Mouse (Mus musculus): ENCODE measurements around the gene Osgin1. TPM values are rescaled to one million over a fixed set of nuclear protein-coding genes. Genes with fewer than 3 reads are reported as not detected.

Gene Osgin1
- 33.6 and 37.2 TPM in 2 replicates for total RNA-seq (2017)

DNA sequence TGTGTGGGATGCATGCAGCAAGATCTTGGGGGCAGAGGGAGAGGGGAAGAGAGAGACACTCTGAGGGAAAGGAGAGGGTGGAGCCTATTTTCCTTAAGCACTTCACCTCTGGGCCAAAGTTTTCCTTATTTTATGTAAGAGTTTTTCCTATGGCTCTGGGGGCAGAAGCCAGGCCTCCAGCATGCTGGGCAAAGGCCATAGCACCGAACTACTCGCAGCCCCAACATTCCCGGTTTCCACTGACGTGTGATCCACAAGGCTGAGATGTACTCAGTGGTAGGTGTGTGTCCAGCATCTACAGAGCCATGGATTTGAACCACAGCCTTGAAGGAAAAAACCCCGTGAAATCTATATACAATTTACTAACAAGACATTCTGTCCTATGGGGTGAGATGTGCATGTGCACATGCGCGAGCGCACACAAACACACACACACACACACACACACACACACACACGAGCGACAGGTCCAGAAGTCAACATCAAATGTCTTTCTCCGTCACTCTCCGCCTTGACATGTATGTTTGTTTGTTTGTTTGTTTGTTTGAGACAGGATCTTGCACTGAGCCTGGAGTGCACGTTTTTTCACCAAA is at the start of gene Osgin1:
TSS of gene Osgin1 (plus strand) at position 543 of the 593 bp plus-strand sequence.
- no peak for ATAC-seq (ENCODE audit: extremely low read depth, insufficient number of reproducible peaks, low FRiP score, poor library complexity, severe bottlenecking)

DNA sequence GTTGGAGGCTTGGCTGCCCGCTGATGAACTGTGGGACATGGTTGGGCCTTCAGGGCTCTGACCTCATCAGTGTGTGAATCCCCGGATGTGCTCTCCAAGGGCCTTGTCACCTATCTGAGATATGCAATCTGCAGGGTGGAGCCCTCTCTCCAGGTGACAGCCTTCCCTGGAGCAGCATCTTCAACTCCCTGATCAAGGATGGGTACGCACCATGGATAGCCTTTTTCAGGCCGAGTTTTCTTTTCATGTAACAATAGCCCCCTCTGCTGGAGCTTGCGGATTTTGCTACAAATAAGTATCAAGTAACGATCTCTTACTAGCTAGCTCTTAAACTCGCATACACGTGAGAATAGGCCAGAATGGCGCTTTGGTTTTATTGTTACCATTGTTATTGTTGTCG is 49.4 kb upstream of the Osgin1 start:
- peak; percentile 57; the same call in 1 of the 2 replicates for ATAC-seq (ENCODE audit: extremely low read depth, insufficient number of reproducible peaks, low FRiP score, poor library complexity, severe bottlenecking)

GRCm38 (mm10) chr8:119385854-119386253 is 48.1 kb upstream of the Osgin1 start:
- no peak for ATAC-seq (ENCODE audit: extremely low read depth, insufficient number of reproducible peaks, low FRiP score, poor library complexity, severe bottlenecking)

- no peak for ATAC-seq (ENCODE audit: extremely low read depth, insufficient number of reproducible peaks, low FRiP score, poor library complexity, severe bottlenecking)
Observed at GRCm38 (mm10) chr8:119386988-119387387, 46.9 kb upstream of the Osgin1 start.

DNA sequence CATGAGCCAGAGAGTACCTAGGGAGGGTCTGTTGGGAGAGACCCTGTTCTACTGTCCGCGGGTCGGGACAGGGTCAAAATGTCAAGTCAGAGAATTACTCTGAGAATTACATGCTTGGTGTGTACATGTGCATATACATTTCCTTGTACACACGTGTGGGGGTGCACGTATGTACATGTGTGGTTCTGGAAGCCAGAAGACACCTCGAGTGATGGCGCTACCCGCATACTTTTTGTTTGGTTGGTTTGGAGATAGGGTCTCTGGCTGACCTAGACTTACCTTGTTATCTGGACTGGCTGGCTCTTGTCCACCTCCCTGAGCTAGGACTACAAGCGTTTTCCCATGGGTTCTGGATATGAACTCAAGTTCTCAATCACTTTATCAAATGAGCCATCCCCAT is 39.8 kb upstream of the Osgin1 start:
- no peak for ATAC-seq (ENCODE audit: extremely low read depth, insufficient number of reproducible peaks, low FRiP score, poor library complexity, severe bottlenecking)

DNA sequence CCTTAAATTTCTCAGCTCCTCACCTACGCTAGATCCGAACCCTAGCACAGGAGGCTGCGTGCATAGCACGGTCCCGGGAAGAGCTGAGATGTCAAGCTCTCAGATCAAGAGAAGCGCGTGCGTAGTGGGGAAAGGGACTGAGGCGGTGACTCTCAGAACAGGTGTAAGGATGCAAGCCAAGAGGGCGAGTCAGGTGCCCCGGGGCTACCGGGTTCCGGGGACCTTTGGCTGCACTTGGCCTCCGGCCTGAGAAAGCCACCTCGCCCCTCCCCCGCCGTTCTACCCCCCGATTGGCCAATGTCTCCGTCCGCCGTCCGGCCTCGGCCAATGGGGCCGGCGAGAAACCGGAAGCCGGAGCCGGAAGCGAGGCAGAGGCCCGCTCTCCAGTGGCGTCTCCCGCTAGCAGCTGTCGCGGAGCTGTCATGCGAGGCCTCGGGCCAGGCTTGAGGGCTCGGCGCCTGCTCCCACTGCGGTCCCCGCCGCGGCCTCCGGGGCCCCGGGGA is 39.3 kb upstream of the Osgin1 start, which contains the start of gene Mlycd:
TSS of gene Mlycd (plus strand) at position 355 of the 503 bp plus-strand sequence.
- peak; percentile 90 for ATAC-seq (ENCODE audit: extremely low read depth, insufficient number of reproducible peaks, low FRiP score, poor library complexity, severe bottlenecking)

DNA sequence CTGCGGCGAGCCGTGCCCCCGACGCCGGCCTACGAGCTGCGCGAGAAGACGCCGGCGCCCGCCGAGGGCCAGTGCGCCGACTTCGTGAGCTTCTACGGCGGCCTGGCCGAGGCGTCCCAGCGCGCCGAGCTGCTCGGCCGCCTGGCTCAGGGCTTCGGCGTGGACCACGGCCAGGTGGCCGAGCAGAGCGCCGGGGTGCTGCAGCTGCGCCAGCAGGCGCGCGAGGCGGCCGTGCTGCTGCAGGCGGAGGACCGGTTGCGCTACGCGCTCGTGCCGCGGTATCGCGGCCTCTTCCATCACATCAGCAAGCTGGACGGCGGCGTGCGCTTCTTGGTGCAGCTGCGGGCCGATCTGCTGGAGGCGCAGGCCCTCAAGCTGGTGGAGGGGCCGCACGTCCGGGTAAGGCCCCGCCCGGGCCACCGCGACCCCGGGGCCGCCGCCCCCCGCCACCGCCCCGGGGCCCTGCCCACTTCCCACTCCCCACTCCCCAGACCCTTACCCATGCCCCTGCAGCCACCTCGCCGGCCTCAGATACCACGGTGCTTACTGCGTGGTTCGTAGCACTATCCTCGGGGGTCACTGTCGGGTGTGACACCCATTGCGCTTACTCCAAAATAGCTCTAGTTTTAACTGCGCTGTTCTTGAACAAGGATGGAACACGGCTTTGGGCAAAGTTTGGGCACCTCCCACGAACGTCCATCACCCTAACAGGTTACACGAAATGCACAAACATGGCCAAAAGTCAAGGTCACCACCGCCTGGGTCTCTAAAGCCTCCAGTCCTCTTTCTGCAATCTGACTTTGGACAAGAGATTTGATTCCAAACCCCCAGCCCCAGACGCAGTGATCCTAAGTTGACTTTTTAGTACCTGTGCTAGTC is 38.6 kb upstream of the Osgin1 start:
- ATAC-seq (ENCODE audit: extremely low read depth, insufficient number of reproducible peaks, low FRiP score, poor library complexity, severe bottlenecking), result no peak

GRCm38 (mm10) chr8:119398558-119398957 is 35.4 kb upstream of the Osgin1 start:
- ATAC-seq (ENCODE audit: extremely low read depth, insufficient number of reproducible peaks, low FRiP score, poor library complexity, severe bottlenecking), result no peak

DNA sequence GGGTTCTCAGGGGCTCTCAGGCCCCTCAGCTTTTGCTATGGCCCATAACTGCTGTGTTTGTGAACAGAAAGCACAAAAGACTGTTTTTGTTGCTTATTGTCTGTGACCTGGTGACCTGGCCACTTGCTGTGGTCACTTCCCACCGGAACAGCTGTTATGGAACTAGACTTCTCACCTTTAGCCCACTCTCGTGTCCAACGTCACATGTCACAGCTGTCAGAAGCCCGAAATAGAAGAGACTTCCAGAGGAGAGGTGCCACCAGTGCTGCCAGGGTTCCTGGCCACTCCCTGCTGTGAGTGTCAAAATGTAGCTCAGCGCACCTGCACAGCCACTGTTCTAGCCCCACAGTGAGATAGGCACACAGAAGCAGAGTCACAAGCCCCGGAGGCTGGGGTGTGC is 34.7 kb upstream of the Osgin1 start:
- ATAC-seq (ENCODE audit: extremely low read depth, insufficient number of reproducible peaks, low FRiP score, poor library complexity, severe bottlenecking), result no peak

DNA sequence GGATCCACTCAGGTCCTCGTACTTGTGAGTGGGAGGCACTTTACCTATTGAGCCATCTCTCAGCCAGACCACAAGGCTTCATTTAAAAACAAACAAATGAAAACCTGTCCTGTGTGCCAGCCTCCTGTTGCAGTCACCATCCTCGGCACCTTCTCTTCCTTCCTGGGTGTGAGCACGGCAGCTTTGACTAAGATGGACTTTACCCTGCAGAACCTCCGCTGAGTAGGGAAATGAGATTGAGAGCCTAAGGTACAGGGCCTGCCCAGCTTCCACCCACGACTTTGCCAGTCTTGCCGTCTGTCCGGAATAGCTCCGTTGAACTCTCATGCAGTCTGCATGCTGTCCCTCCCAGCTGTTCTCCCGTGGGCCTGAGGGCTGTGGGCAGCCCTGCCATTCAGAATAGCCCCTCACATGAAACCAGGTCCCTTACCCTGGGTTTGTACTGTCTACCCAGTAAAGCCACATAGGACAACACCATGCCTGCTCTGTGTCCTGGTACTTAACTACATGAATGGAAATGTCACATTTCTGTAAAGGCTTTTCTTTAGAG is 33.7 kb upstream of the Osgin1 start:
- ATAC-seq (ENCODE audit: extremely low read depth, insufficient number of reproducible peaks, low FRiP score, poor library complexity, severe bottlenecking), result no peak

GRCm38 (mm10) chr8:119400904-119401303 is 33.0 kb upstream of the Osgin1 start:
- ATAC-seq (ENCODE audit: extremely low read depth, insufficient number of reproducible peaks, low FRiP score, poor library complexity, severe bottlenecking), result no peak

- ATAC-seq (ENCODE audit: extremely low read depth, insufficient number of reproducible peaks, low FRiP score, poor library complexity, severe bottlenecking), result no peak
Observed at GRCm38 (mm10) chr8:119403912-119404311, 30.0 kb upstream of the Osgin1 start.

- no peak for ATAC-seq (ENCODE audit: extremely low read depth, insufficient number of reproducible peaks, low FRiP score, poor library complexity, severe bottlenecking)
Observed at GRCm38 (mm10) chr8:119404648-119405047, 29.3 kb upstream of the Osgin1 start.

DNA sequence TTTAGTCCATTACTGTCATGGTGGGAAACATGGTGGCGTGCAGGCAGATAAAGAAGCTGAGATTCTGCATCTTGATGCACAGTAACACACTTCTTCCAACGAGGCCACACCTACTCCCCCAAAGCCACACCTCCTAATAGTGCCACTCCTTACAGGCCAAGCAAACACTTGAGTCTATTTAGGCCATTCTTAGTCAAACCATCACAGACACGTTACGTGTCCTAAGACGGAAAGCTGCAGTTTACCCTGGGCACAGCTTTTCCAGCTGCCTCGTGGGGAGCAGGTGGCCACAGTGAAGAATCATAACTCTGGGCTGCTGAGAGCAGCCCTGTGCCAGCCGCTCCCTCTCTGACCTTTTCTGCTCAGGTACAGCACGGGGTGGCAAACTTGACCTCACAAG is 25.6 kb upstream of the Osgin1 start:
- ATAC-seq (ENCODE audit: extremely low read depth, insufficient number of reproducible peaks, low FRiP score, poor library complexity, severe bottlenecking), result no peak

GRCm38 (mm10) chr8:119412037-119412734 is 21.7 kb upstream of the Osgin1 start:
- ATAC-seq (ENCODE audit: extremely low read depth, insufficient number of reproducible peaks, low FRiP score, poor library complexity, severe bottlenecking), result no peak

DNA sequence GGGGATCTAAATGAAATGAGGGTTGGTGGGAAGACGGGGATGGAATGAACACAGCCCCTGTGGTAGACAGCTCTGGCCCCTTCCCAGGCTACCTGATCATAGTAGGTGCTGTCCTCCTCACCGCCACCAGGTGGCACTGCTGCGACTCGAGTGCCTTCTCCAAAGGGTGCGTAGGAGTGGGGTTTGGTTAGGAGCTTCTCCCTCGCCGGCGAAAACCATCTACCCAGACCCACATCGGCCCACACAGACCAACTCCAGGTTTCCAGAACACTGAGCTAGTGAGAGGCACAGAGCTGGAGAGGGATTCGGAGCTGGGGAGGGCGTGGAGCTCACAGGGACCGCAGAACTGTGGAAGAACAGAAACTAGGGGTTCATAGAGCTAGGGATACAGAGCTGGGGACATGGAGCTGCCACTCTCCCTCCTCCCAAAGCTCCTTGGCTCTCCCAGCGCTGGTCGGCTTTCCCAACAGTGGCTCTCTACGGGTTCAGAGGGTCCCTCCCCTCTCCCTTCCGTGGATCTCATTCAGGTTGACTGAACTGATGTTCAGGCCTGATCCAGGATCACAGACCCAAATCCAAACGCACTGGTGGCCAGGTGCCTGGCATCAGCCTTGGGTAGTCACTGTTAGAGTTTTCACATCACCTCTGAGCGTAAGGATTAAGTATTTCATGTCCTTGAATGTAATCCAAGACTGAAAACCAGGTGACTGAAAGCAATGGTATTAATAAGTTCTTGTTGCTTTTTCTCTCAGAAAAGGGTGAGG is 21.0 kb upstream of the Osgin1 start:
- peak; percentile 85 for ATAC-seq (ENCODE audit: extremely low read depth, insufficient number of reproducible peaks, low FRiP score, poor library complexity, severe bottlenecking)

GRCm38 (mm10) chr8:119413605-119414004 is 20.3 kb upstream of the Osgin1 start:
- ATAC-seq (ENCODE audit: extremely low read depth, insufficient number of reproducible peaks, low FRiP score, poor library complexity, severe bottlenecking), result no peak

GRCm38 (mm10) chr8:119420318-119420717 is 13.6 kb upstream of the Osgin1 start:
- ATAC-seq (ENCODE audit: extremely low read depth, insufficient number of reproducible peaks, low FRiP score, poor library complexity, severe bottlenecking), result no peak
